Mouse (Mus musculus): Measurements from ENCODE around the gene Txnl4b.

Gene Txnl4b

DNA sequence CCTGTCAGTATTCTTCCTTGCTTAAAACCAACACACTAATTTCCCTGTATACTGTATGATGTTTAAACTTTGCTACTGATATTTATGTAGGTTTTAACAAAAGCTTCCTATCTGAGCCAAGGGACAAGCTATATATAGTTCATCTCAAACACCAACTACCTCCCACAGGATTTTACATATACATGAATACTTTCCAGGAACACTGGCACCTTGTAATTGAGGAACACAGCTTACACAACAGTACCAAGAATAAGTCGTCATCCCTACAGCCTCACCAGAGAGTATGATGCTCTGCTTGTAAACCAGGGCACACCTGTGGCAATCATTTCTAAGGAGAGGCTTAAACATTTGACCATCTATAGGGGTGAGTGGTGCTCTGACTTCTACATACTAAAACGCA lies 41.0 kb downstream of the Txnl4b start:
- no peak for DNase-seq

DNA sequence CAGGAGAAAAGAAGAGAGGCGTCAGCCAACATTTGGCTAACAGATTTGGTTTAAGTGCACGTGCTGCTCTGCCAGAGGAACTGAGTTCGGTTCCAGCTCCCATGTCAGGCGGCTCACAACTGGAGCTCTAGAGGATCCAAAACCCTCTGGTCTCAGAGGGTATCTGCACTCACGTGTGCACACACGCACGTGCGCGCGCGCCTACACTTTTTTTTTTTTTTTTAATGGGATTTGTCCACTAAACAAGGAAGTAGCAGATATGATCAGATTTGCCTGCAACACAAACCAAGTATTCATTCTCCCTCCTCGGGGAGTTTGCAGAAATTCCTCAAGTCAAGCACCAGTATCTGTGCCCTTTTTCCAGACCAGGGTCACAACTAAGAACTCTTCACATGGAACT lies 42.0 kb downstream of the Txnl4b start:
- DNase-seq, result peak; percentile 44

DNA sequence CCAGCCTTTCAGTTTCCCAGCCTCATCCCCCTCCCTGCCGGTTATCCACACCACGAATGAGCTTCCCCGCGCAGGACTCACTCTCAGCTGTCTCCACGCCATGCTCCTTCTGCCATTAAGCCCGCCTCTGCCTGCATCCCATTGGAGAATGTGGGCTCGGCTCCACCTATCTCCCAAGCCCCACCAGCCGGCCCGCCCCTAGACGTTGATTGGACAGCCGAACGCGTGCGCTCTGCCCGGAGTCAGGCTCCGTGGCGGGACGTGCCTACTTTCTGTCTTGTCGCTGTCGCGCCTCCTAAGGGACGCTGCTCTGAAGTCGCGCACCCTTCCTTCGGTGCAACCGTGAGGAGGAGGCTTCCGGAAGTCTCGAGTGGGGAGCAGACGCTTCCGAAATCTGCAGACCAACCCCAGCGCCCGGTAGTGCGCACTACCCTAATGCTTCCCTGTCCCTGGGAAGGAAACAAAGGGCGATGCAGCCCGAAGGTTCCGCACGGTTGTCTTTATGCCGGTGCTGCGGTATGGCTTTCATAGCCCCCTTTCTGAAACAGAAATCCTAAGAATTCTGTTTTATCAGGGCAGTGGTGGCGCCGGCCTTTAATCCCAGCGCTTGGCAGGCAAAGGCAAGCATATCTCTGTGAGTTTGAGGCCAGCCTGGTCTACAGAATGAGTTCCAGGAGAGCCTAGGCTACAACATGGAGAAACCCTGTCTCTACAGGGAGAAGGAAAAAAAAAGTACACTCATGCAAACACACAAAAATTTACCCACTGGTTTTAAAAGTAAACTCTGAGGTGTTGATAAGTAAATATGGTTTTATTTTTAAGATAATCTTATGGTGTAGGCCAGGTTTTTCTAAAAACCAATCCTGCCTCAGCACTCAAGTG lies 42.8 kb downstream of the Txnl4b start, which contains the start of gene Dhodh:
Dhodh (minus strand) TSS at position 403 of the 882 bp plus-strand sequence.
- DNase-seq, result peak; percentile 98

DNA sequence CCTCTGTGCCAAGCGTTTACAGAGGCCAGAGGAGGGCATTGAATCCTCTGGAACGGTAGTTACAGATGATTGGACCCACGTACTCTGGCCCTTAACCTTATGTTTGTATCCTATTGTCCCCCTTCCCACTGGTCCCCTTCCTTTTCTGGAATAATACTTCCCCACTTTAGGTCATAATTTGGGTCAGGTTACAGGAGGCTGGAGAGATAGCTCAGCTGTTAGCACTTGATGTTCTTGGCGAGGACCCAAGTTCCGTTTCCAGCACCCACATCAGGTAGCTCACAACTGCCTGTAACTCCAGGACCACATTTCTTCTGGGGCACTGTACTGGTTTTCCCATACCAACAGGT lies 43.4 kb downstream of the Txnl4b start:
- peak; percentile 56 for DNase-seq

DNA sequence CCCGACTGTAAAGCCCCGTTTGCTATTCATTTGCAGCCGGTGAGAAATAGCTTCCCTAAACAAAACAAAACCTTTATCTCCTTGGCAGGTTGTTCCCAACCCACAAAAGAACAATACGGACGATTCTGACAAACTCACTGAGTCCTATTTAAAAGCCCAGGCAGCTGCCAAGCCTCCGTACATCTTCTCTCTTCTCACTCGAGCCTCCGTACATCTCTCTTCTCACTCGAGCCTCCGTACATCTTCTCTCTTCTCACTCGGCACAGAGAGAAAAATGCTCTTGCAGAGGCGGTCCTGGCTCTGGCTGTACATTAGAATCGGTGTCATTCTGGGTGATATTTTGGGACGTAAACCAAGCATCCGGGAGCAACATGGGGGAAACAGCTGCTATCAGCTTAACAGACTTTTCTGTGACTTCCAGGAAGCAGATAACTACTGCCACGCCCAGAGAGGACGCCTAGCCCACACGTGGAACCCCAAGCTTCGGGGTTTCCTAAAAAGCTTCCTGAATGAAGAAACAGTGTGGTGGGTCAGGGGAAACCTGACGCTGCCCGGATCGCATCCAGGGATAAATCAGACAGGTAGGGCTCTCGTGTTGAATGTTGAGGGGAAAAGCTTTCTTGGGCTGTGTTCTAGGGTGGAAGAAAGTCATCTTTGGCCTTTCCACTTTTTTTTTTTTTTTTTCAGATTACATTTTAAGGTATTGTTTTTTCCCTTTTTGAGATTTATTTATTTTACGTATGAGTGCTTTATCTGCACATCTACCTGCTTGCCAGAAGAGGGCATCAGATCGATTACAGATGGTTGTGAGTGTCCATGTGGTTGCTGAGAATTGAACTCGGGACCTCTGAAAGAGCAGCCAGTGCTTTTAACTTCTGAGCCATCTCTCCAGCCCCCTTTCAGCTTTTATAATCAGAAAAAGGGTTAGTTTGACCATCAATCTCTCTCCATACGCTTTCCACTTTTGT lies 48.8 kb downstream of the Txnl4b start, which contains the start of gene Pkd1l3:
Pkd1l3 (plus strand) TSS at position 275 of the 968 bp plus-strand sequence.
- no peak for DNase-seq

DNA sequence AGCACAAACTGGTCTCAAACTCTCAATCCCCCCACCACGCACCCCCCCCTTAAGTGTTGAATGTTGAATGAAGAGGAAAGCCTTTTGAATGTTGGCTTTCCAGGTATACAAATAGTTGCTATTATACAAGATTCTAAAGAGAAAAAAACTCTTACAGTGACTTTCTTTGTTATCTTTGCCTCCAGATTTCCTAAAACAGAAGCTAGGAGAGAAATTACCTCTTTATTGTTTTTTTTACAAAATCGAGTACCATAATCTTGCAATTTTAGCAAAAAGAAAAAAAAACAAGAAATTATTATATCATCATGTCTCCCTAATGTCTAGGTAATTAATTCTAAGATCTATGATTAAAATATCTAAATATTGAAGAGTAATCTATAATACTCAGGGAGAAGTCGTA lies 49.9 kb downstream of the Txnl4b start:
- no peak for DNase-seq

All from cerebellum, adult 9-11 months (tissue).